Mouse (Mus musculus): ENCODE data around the gene Smc5.

The Smc5 gene

GRCm38 (mm10) chr19:23189744-23190143 lies 84.0 kb downstream of the Smc5 start:
- no peak for DNase-seq (ENCODE audit: low spot score in 2 of 2)

- DNase-seq (ENCODE audit: low spot score in 2 of 2) = no peak
Observed at GRCm38 (mm10) chr19:23188986-23189385, 84.7 kb downstream of the Smc5 start.

DNA sequence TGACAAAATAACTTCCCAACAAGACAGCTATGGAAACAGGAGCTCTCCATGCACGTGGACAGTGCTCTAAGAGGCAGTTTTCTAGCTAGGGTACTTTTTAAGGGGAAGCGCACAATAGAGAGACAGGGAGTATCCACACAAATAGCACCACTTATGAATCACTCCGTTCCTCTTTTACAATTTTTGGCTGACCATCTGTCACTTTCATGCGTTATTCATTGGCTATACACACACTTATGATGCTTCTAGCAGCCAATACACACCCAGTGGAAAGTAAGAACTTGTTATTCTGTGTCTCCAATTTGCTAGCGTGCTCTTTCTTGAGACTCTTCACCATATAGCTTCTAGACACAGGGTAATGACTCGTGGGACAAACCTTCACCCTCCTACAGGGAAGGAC lies 86.0 kb downstream of the Smc5 start:
- DNase-seq (ENCODE audit: low spot score in 2 of 2) = peak in 1 of 2 experiments; percentile 54

DNA sequence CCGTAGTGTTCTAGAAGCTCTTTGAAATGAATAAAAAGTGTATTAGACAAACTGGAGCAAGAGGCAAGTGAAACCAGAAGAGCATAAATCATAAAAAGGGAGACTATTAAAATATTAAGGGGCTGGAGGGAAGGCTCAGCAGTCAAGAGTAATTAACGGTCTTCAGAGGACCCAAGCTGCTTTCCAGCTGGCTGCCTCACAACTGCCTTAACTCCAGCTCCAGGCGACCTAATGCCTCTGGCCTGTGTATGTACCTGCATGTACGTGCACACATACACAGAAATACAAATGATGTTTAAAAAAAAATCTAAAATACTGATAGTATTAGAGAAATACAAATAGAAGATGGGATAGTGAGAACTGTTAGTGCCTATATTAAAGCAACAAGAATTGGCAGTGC lies 89.6 kb downstream of the Smc5 start:
- DNase-seq (ENCODE audit: low spot score in 2 of 2) = no peak

GRCm38 (mm10) chr19:23183493-23183892 lies 90.2 kb downstream of the Smc5 start:
- DNase-seq (ENCODE audit: low spot score in 2 of 2) = no peak

- no peak for DNase-seq (ENCODE audit: low spot score in 2 of 2)
Observed at GRCm38 (mm10) chr19:23178533-23178932, 95.2 kb downstream of the Smc5 start.

GRCm38 (mm10) chr19:23175511-23175910 lies 98.2 kb downstream of the Smc5 start:
- DNase-seq (ENCODE audit: low spot score in 2 of 2) = no peak

DNA sequence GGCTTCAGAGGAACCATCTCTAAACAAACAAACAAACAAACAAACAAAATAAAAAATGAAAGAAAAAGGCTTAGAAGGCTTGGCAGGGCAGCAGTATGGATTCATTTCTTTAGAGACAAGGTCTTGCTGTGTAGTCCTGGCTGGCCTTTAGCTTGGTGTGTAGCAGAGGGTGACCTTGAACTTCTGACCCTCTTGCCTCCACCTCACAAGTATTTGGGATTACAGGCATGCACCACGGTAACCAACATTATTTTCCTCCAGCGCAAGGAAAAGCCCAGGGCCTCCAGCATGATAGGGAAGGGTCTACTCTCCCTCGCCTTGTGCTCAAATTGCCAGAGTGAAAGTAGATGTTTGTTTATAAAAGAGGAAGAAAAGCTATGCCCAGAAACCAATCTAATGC lies 98.6 kb downstream of the Smc5 start:
- no peak for DNase-seq (ENCODE audit: low spot score in 2 of 2)

DNA sequence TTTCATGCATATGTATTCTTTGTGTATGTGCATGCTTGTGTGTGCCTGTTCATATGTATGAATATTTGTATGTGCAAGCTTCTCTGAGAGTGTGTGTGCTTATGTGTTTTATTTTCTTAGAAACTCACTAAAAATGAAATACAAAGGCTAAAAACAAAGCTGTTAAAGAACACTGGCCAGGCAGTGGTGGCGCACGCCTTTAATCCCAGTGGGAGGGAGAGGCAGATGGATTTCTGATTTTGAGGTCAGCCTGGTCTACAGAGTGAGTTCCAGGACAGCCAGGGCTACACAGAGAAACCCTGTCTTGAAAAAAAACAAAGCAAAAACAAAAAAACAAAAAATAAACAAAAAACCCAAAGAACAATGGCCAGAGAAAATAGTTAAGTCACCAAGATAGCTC lies 102.6 kb downstream of the Smc5 start:
- no peak for DNase-seq (ENCODE audit: low spot score in 2 of 2)

GRCm38 (mm10) chr19:23170476-23170875 lies 103.2 kb downstream of the Smc5 start:
- no peak for DNase-seq (ENCODE audit: low spot score in 2 of 2)

DNA sequence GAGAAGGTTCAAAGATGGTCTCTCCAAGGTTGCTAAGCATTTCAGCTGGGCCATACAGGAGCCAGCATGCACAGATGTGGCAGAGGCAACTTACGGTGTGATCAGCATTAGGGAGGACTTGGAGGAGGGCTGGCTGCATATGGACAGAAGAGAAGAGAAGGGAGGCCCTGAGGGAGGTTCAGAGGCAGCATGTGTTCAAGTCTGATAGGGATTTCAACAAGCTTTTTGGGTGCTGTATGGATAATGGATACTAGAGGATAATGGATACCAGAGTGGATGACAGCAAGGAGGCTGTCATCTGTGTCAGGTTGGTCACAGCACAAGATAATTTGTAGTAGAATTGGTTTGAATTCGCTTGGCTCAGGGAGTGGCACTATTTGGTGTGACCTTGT lies 104.0 kb downstream of the Smc5 start:
- no peak for DNase-seq (ENCODE audit: low spot score in 2 of 2)

GRCm38 (mm10) chr19:23168899-23169658 lies 104.6 kb downstream of the Smc5 start:
- DNase-seq (ENCODE audit: low spot score in 2 of 2) = no peak

- no peak for DNase-seq (ENCODE audit: low spot score in 2 of 2)
Observed at GRCm38 (mm10) chr19:23166550-23167284, 107.0 kb downstream of the Smc5 start.

GRCm38 (mm10) chr19:23164651-23165240 lies 109.0 kb downstream of the Smc5 start:
- no peak for DNase-seq (ENCODE audit: low spot score in 2 of 2)

- DNase-seq (ENCODE audit: low spot score in 2 of 2) = no peak
Observed at GRCm38 (mm10) chr19:23163361-23163760, 110.3 kb downstream of the Smc5 start.

GRCm38 (mm10) chr19:23162877-23163276 lies 110.8 kb downstream of the Smc5 start:
- no peak for DNase-seq (ENCODE audit: low spot score in 2 of 2)

DNA sequence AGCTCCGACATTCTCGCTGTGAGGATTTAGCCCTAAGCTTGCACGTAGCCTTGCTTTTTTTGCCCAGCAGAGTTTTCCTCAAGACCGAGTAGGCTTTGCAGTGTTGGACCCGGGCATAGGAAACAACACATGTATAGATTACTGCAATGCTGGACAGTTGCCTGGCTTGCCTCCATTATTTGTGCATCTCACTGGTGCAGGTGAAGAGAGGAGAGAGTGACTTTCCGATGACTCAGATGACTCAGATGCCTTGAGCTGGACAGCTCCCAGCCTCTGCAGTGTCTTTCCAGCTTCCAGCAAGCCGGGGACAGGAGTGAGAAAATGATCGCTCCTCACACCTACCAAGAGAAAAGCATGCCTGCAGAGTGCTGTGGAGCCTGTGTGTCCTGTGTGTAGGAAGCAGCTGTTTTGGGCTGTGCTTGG lies 111.3 kb downstream of the Smc5 start:
- DNase-seq (ENCODE audit: low spot score in 2 of 2) = peak; percentile 60 to 75

DNA sequence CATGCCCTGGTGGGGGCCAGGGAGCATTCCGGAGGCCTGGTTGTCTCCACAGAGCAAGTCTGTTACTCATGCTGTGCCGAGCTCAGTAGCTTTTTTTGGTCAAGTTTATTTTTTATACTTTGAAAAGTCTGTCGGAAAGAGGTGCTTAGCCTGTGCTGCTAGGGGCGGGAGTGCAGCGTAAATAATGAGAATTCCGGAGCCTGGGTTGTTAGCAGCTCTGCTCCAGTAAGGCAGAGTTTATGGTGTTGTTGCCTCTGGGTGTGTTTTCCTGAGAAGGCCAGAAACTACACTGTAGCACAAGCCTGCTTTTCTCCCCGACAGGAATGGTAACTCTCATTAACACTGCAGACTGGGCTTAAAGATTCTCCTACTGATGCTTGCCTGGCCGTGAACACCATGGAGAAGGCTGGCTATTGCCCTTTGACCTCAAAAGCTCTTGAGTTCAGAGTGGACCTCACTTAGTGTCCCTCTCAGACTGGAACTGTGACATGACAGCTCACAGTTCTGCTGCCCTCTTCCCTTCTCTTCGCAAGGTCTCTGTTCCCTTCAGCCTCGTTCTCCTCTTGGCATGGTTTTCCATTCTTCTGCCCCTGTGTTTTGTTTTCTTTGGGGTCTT lies 113.8 kb downstream of the Smc5 start:
- no peak for DNase-seq (ENCODE audit: low spot score in 2 of 2)

Data from frontal cortex, postnatal 36 days (tissue).